25 mouse cellular contexts compared by ENCODE assay signal in the genomic region with DNA sequence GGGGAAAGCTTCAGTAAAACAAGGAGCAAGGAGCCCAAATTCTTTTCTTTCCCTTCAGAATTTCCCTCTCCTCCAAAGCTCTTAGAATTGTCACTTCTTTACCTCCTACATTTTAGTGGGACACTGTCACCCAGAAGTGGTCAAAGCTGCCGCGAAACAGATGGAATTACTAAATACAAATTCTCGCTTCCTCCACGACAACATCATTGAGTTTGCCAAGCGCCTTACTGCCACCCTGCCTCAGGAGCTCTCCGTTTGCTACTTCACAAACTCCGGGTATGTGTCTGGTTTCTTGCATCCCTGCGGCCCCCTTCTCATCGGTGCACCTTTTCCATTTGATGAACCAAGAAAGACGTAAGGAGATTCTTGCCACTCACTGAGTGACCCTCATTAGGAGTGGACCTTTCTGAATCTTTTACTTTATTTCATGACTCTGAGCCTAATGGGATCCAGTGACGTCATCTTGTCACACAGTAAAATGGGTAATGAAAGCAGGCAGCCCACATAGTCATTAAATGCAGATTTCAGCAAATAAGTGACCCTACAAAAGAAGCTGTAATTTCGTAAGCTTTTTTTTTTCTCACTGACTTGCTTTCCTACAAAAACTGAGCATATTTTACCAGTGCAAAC. TPM values are rescaled to one million over a fixed set of nuclear protein-coding genes. Genes with fewer than 3 reads are reported as not detected.
DNase-seq lines count a peak whose midpoint lies in the region; ATAC-seq and TF ChIP-seq lines count a peak whose summit lies in the region.
"Had no signal": no experiment of that assay in that cellular context is flagged by ENCODE, and none has a peak within 500 bp of the region (broad histone marks: within the 10 kb centered on the region; RNA-seq: fewer than 3 reads in every experiment).

No protein-coding gene starts in this region.

- no peak for DNase-seq in forebrain, embryonic 11.5 days (ENCODE audit: low spot score)
- DNase-seq in left cerebral cortex, postnatal 36 days (ENCODE audit: low spot score in 2 of 2) = peak; percentile 18 to 37
- no peak for DNase-seq in left cerebral cortex, postnatal 10 days (ENCODE audit: extremely low spot score in 1 of 2, low spot score in 2 of 2)
- no peak for DNase-seq in limb, embryonic 14.5 days (ENCODE audit: low spot score)
- no peak for DNase-seq in kidney, adult 9 months
- DNase-seq: adrenal gland, postnatal 36 days; cerebellum, postnatal 10 days; gastrocnemius, postnatal 10 days; heart, adult 2 months; heart, postnatal 4 days; kidney, adult 11 months; kidney, postnatal 10 days; left cerebral cortex, postnatal 4 days; lung, postnatal 4 days had no signal

- H3K9ac ChIP-seq in forebrain, embryonic 13.5 days = no peak overlapping the region
- H3K9ac ChIP-seq in forebrain, embryonic 11.5 days (ENCODE audit: low read length) = no peak overlapping the region
- H3K9ac ChIP-seq in forebrain, embryonic 16.5 days (replicated peaks; ENCODE audit: low read depth, low read length) = no peak overlapping the region
- no peak overlapping the region for H3K9ac ChIP-seq in limb, embryonic 14.5 days (ENCODE audit: low read depth, low read length, severe bottlenecking)
- H3K9ac ChIP-seq in hindbrain, embryonic 16.5 days (ENCODE audit: low read depth, low read length) = no peak overlapping the region
- H3K9ac ChIP-seq: embryonic facial prominence, embryonic 13.5 days; heart, embryonic 15.5 days; liver, embryonic 14.5 days; lung, embryonic 15.5 days; stomach, embryonic 15.5 days had no signal

- no peaks in the 10 kb centered on the region for H3K36me3 ChIP-seq in forebrain, embryonic 13.5 days (ENCODE audit: poor library complexity, severe bottlenecking)
- H3K36me3 ChIP-seq in forebrain, embryonic 11.5 days (ENCODE audit: control insufficient read depth, insufficient read depth, low read length) = no peaks in the 10 kb centered on the region
- no peaks in the 10 kb centered on the region for H3K36me3 ChIP-seq in forebrain, embryonic 16.5 days (ENCODE audit: control insufficient read depth, insufficient read depth)
- no peaks in the 10 kb centered on the region for H3K36me3 ChIP-seq in limb, embryonic 14.5 days (ENCODE audit: control insufficient read depth, insufficient read depth, low read length)
- no peaks in the 10 kb centered on the region for H3K36me3 ChIP-seq in hindbrain, embryonic 16.5 days (ENCODE audit: control insufficient read depth, insufficient read depth, low read length)
- H3K36me3 ChIP-seq: embryonic facial prominence, embryonic 13.5 days; G1E; heart, embryonic 15.5 days; lung, embryonic 15.5 days; midbrain, embryonic 10.5 days; stomach, embryonic 15.5 days had no signal

- peaks cover 16% of the 10 kb centered on the region for H3K4me1 ChIP-seq in forebrain, embryonic 13.5 days
- H3K4me1 ChIP-seq in forebrain, embryonic 11.5 days (replicated peaks; ENCODE audit: control insufficient read depth, insufficient read depth, low read length) = no peaks in the 10 kb centered on the region; the same call in 1 of the 2 replicates
- H3K4me1 ChIP-seq in forebrain, embryonic 16.5 days (replicated peaks; ENCODE audit: control insufficient read depth, insufficient read depth, low read length) = no peaks in the 10 kb centered on the region; the same call in 1 of the 2 replicates
- peaks cover 17% of the 10 kb centered on the region for H3K4me1 ChIP-seq in limb, embryonic 14.5 days (ENCODE audit: control insufficient read depth, insufficient read depth, low read length)
- H3K4me1 ChIP-seq in hindbrain, embryonic 16.5 days (ENCODE audit: control insufficient read depth, insufficient read depth, low read depth, low read length) = peaks cover 5% of the 10 kb centered on the region; the same call in 1 of the 2 replicates
- H3K4me1 ChIP-seq: stomach, embryonic 15.5 days had no signal

- H3K4me3 ChIP-seq in forebrain, embryonic 13.5 days = no peak overlapping the region
- H3K4me3 ChIP-seq in forebrain, embryonic 11.5 days (ENCODE audit: low read depth, low read length) = no peak overlapping the region
- H3K4me3 ChIP-seq in forebrain, embryonic 16.5 days (replicated peaks; ENCODE audit: low read length) = no peak overlapping the region
- H3K4me3 ChIP-seq in limb, embryonic 14.5 days (replicated peaks; ENCODE audit: low read length) = no peak overlapping the region
- no peak overlapping the region for H3K4me3 ChIP-seq in hindbrain, embryonic 16.5 days (ENCODE audit: low read length)
- H3K4me3 ChIP-seq: embryonic facial prominence, embryonic 13.5 days; heart, adult 2 months; heart, embryonic 15.5 days; lung, embryonic 15.5 days; midbrain, embryonic 10.5 days; stomach, embryonic 15.5 days had no signal

- H3K9me3 ChIP-seq in forebrain, embryonic 13.5 days (replicated peaks) = no peaks in the 10 kb centered on the region
- H3K9me3 ChIP-seq in forebrain, embryonic 11.5 days (ENCODE audit: control insufficient read depth, low read length) = no peaks in the 10 kb centered on the region
- H3K9me3 ChIP-seq in forebrain, embryonic 16.5 days (ENCODE audit: control insufficient read depth, low read length) = no peaks in the 10 kb centered on the region
- H3K9me3 ChIP-seq in limb, embryonic 14.5 days (ENCODE audit: control insufficient read depth, low read length) = no peaks in the 10 kb centered on the region
- H3K9me3 ChIP-seq in hindbrain, embryonic 16.5 days (ENCODE audit: control insufficient read depth, low read length) = no peaks in the 10 kb centered on the region
- H3K9me3 ChIP-seq: embryonic facial prominence, embryonic 13.5 days; heart, embryonic 15.5 days; lung, embryonic 15.5 days; midbrain, embryonic 10.5 days; stomach, embryonic 15.5 days had no signal

- peak; percentile 38; the same call in 1 of the 2 replicates for ATAC-seq in forebrain, embryonic 13.5 days
- no peak for ATAC-seq in forebrain, embryonic 11.5 days (replicated peaks; ENCODE audit: low FRiP score)
- peak; percentile 57; the same call in 1 of the 2 replicates for ATAC-seq in forebrain, embryonic 16.5 days
- ATAC-seq in limb, embryonic 14.5 days (ENCODE audit: low FRiP score, low read depth) = no peak
- no peak for ATAC-seq in hindbrain, embryonic 16.5 days
- ATAC-seq: hindbrain, postnatal 0 days had no signal

- H3K27ac ChIP-seq in forebrain, embryonic 13.5 days = no peak overlapping the region
- H3K27ac ChIP-seq in forebrain, embryonic 11.5 days (ENCODE audit: low read depth, low read length) = no peak overlapping the region
- H3K27ac ChIP-seq in forebrain, embryonic 16.5 days (ENCODE audit: low read length) = no peak overlapping the region
- H3K27ac ChIP-seq in limb, embryonic 14.5 days (replicated peaks; ENCODE audit: low read depth, low read length) = no peak overlapping the region
- no peak overlapping the region for H3K27ac ChIP-seq in hindbrain, embryonic 16.5 days (ENCODE audit: low read depth, low read length)
- H3K27ac ChIP-seq: embryonic facial prominence, embryonic 13.5 days; heart, adult 2 months; heart, embryonic 15.5 days; hindbrain, postnatal 0 days; liver, embryonic 14.5 days; lung, embryonic 15.5 days; midbrain, embryonic 10.5 days; stomach, embryonic 15.5 days had no signal

- no peak overlapping the region for H3K4me2 ChIP-seq in forebrain, embryonic 13.5 days
- no peak overlapping the region for H3K4me2 ChIP-seq in forebrain, embryonic 11.5 days (ENCODE audit: low read depth, low read length, severe bottlenecking)
- peak overlapping the region; percentile 23 for H3K4me2 ChIP-seq in forebrain, embryonic 16.5 days (ENCODE audit: low read length)
- peak overlapping the region; percentile 3; the same call in 1 of the 2 replicates for H3K4me2 ChIP-seq in limb, embryonic 14.5 days (replicated peaks; ENCODE audit: low read depth, low read length, severe bottlenecking)
- no peak overlapping the region for H3K4me2 ChIP-seq in hindbrain, embryonic 16.5 days (ENCODE audit: low read length)
- H3K4me2 ChIP-seq: embryonic facial prominence, embryonic 13.5 days; heart, embryonic 15.5 days; lung, embryonic 15.5 days; stomach, embryonic 15.5 days had no signal

- intact Hi-C loops in left cerebral cortex, postnatal 36 days (cut with DNase I) = no loop called here
- intact Hi-C loops in left cerebral cortex, postnatal 10 days (cut with DNase I) = no loop called here

- no peak for TF ChIP-seq POLR2A in limb, embryonic 14.5 days (IDR thresholded peaks at IDR 0.05; ENCODE audit: borderline replicate concordance, extremely low read depth, insufficient read depth, insufficient read length)

- 56% methylated on average over 12 of the region's 12 CpGs for WGBS in forebrain, embryonic 13.5 days
- WGBS in forebrain, embryonic 11.5 days = 71% methylated on average over 12 of the region's 12 CpGs
- WGBS in forebrain, embryonic 16.5 days = 46% methylated on average over 12 of the region's 12 CpGs
- WGBS in limb, embryonic 14.5 days = 37% methylated on average over 12 of the region's 12 CpGs
- WGBS in hindbrain, embryonic 16.5 days = 75% methylated on average over 12 of the region's 12 CpGs

- peaks cover 3% of the 10 kb centered on the region; the same call in 1 of the 2 replicates for H3K27me3 ChIP-seq in forebrain, embryonic 13.5 days
- no peaks in the 10 kb centered on the region for H3K27me3 ChIP-seq in forebrain, embryonic 11.5 days (ENCODE audit: control insufficient read depth, insufficient read depth, low read length)
- H3K27me3 ChIP-seq in forebrain, embryonic 16.5 days (replicated peaks; ENCODE audit: control insufficient read depth, insufficient read depth, low read length) = no peaks in the 10 kb centered on the region
- no peaks in the 10 kb centered on the region for H3K27me3 ChIP-seq in limb, embryonic 14.5 days (ENCODE audit: control insufficient read depth, insufficient read depth, low read length)
- no peaks in the 10 kb centered on the region for H3K27me3 ChIP-seq in hindbrain, embryonic 16.5 days (replicated peaks; ENCODE audit: control insufficient read depth, insufficient read depth, low read length)
- H3K27me3 ChIP-seq: stomach, embryonic 15.5 days had no signal

RNA-seq across cellular contexts. Expression of gene Etnppl, which starts 3.4 kb away (rescaled TPM):
- polyA plus RNA-seq in forebrain, embryonic 13.5 days (2015; fragmentation: Nextera tagmentation; extraction: Ambion mirVana) = not detected in 2 replicates
- not detected in 2 replicates for polyA plus RNA-seq in forebrain, embryonic 11.5 days (2014; fragmentation: Nextera tagmentation; extraction: Ambion mirVana)
- 10 to 100 TPM in 1 of 2 experiments, 1 to 10 TPM in 1; 8.4 to 10.6 TPM for total RNA-seq in left cerebral cortex, postnatal 36 days (2021)
- total RNA-seq in left cerebral cortex, postnatal 10 days (2021) = under 1 TPM in 1 of 2 experiments, not detected in 1; 0.28 TPM
- 0.05 and 0.06 TPM in 2 replicates for polyA plus RNA-seq in forebrain, embryonic 16.5 days (2015; fragmentation: Nextera tagmentation; extraction: Ambion mirVana)
- 0.13 and 0.20 TPM in 2 replicates for polyA plus RNA-seq in limb, embryonic 14.5 days (2012; rRNA removed)
- 0.30 and 0.55 TPM in 2 replicates for polyA plus RNA-seq in limb, embryonic 14.5 days (2014; fragmentation: Nextera tagmentation; extraction: Ambion mirVana)
- 0.10 TPM in 1 of 2 replicates, not detected in the other for polyA plus RNA-seq in hindbrain, embryonic 16.5 days (2015; fragmentation: Nextera tagmentation; extraction: Ambion mirVana)
- total RNA-seq: gastrocnemius, postnatal 10 days; heart, adult 2 months; hindbrain, postnatal 0 days; left cerebral cortex, postnatal 4 days had no signal
- polyA plus RNA-seq: embryonic facial prominence, embryonic 13.5 days; G1E; heart, adult 2 months; heart, embryonic 15.5 days; lung, embryonic 15.5 days; midbrain, embryonic 10.5 days had no signal

Comparison
In these comparisons a context has a peak if more than half of its experiments do, and no peak if none do; other contexts are left out.
1. ATAC-seq: peak in forebrain, embryonic 13.5 days (single experiment) and forebrain, embryonic 16.5 days (single experiment); none in forebrain, embryonic 11.5 days (single experiment), limb, embryonic 14.5 days (single experiment) and hindbrain, embryonic 16.5 days (single experiment).
2. H3K4me2 ChIP-seq: peak in forebrain, embryonic 16.5 days (single experiment) and limb, embryonic 14.5 days (single experiment); none in forebrain, embryonic 13.5 days (single experiment), forebrain, embryonic 11.5 days (single experiment) and hindbrain, embryonic 16.5 days (single experiment).
3. DNase-seq: peak in left cerebral cortex, postnatal 36 days (2 of 2); none in forebrain, embryonic 11.5 days (single experiment), left cerebral cortex, postnatal 10 days (0 of 2), limb, embryonic 14.5 days (single experiment) and kidney, adult 9 months (single experiment).